Mouse (Mus musculus): ENCODE results near the gene Gm10277.

Gene Gm10277

GRCm38 (mm10) chr11:77787707-77788106 lies at the start of gene Gm10277:
TSS of gene Gm10277 (minus strand) at chr11:77787747.
- in situ Hi-C loops (cut with MseI, MboI), result no loop called here

DNA sequence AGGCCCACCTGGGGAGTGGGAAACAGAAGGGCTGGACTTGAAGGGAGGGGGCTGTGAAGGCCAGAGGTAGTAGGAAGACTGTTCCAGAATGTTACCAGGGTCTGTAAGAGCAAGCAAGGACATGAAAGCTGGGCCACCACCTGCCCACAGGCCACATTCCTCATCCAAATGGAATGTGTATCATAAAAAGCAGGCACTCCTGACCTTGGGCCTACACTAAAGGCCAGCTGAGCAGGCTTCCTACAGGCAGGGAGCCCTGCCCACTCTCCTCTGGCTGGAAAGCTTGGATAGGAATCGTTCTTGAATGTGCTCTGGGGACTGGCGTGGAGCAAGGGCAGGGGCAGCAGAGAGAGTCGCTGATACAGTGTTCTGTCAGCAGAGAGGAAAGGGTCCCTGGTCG lies 49.2 kb upstream of the Gm10277 start:
- in situ Hi-C loops (cut with MseI, MboI), result no loop called here

DNA sequence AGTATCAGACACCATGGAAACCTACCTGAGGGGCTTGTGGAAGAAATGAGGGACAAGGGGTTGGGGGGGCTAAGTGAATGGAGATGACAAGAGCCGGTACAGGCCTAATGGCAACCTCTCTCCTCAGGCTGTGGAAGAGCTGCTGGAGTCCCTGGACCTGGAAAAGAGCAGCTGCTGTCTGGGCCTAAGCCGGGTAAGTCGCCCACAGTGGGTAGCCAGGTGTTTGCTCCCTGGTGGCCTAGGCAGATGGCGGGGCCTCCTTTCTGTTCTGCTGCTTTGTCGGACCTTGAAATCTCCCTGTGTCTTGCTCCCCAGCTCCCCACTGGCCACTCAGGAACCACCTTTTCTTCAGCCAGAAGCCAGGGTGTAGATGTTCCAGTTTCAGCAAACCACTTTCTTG lies 48.7 kb upstream of the Gm10277 start:
- in situ Hi-C loops (cut with MseI, MboI), result no loop called here

DNA sequence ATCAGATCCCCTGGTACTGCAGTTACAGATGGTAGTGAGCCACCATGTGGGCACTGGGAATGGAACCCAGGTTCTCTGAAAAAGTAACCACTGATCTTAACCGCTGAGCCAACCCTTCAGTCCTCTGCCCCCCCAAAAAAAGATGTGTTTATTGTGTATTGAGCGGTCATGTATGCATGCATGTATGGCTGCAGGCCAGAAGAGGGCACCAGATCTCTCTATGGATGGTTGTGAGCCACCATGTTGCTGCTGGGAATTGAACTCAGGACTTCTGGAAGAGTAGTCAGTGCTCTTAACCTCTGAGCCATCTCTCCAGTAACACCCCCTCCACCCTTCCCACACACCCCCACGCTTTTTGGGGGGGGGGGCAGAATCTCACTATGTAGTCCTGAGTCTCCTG lies 47.6 kb upstream of the Gm10277 start:
- in situ Hi-C loops (cut with MseI, MboI), result no loop called here

DNA sequence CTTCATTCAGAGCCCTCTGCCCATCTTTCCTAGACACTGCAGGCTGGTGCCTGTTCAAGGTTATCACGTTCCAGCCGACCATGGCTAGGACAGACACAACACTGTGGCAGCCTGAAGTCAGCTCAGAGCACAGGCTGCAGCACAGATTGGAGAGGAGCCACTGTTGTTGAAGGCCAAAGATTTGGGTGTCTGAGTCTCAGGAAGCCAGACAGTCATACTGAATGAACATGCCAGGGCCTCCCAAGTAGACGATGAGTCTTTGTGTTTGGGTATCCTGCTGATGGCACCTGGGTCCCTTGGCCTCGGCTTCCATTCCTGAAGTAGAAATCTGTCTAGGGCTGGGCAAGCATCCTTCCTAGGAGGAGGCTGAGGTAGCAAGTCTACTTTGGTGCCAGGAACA lies 45.0 kb upstream of the Gm10277 start:
- in situ Hi-C loops (cut with MseI, MboI), result no loop called here

GRCm38 (mm10) chr11:77830875-77831274 lies 43.3 kb upstream of the Gm10277 start:
- in situ Hi-C loops (cut with MseI, MboI), result no loop called here

- in situ Hi-C loops (cut with MseI, MboI), result loop anchor here (5.0 kb wide), 1 partner anchor 138 kb away; no protein-coding TSS in a partner anchor
Measured at GRCm38 (mm10) chr11:77829043-77829841, 41.7 kb upstream of the Gm10277 start.

DNA sequence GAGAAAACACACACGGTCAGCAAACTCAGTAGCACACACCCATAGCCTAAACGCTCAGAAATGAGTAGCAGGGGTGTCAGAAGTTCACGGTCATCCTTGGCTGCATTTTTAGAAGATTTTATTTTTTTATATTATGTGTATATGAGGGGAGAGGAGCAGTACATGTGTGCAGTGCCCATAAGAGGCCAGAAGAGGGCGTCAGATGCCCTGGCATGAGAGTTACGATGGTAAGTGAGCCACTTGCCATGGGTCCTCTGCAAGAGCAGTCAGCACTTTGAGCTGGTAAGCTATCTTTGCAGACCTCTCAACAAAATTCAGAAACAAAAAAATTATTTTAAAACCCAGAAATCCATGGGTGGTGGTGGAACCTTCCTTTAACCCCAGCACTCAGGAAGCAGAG lies 40.6 kb upstream of the Gm10277 start:
- in situ Hi-C loops (cut with MseI, MboI), result loop anchor here (5.0 kb wide), 1 partner anchor 139 kb away; no protein-coding TSS in a partner anchor

DNA sequence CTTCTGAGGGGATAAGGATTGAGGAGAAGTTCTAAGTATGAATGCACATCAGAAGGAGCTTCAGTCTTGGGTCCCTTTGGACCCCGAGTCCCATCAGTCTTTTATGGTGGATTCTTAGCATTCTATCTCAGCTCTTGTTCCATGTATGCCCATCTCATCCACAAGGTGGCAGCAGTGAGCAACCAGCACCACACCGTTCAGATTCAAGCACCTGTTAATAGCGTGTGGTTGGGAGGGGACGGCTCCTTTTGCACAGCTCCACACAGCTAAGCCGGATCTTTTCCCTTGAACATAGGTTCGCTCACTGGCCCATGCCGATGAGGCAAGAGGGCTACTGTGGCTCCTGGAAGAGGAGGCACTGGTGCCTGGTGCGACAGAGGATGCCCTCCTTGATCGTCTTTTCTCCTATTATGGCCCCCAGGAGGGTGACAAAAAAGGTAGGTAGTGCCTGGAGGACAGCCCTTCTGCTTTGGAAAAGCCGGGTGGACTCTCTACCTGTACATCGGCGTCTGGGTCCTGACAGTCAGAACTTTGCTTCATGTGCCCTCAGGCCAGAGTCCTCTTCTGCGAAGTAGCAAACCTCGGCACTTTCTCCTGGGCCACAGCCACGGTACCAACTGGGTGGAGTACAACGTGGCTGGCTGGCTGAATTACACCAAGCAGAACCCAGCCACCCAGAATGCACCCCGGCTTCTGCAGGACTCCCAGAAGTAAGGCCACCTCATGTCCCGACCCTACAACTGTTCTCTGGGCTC lies 39.9 kb upstream of the Gm10277 start:
- in situ Hi-C loops (cut with MseI, MboI), result loop anchor here (5.0 kb wide), 1 partner anchor 140 kb away; no protein-coding TSS in a partner anchor

GRCm38 (mm10) chr11:77826311-77826710 lies 38.8 kb upstream of the Gm10277 start:
- in situ Hi-C loops (cut with MseI, MboI), result loop anchor here (5.0 kb wide), 1 partner anchor 141 kb away; no protein-coding TSS in a partner anchor

DNA sequence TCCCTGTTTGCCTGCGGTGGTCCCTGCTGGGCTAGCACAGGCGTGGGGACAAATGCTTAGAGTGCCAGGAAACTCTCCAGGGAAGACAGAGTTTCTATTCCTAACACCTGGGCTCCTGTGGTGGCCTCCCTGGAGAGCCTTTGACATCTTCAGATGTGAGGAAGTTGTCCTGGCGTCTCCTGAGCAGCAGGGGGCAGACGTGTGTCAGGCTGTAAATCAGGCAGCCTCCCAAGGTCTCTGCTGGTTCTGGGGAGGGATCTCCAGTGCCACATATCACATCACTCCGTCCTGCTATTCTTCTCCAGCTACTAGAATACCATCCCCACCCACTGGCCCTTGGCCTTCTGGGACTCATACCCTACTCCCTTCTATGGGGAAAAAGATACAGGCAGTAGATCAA lies 38.3 kb upstream of the Gm10277 start:
- in situ Hi-C loops (cut with MseI, MboI), result loop anchor here (5.0 kb wide), 1 partner anchor 141 kb away; no protein-coding TSS in a partner anchor

- in situ Hi-C loops (cut with MseI, MboI), result no loop called here
Measured at GRCm38 (mm10) chr11:77822781-77823180, 35.2 kb upstream of the Gm10277 start.

GRCm38 (mm10) chr11:77821648-77822047 lies 34.1 kb upstream of the Gm10277 start:
- in situ Hi-C loops (cut with MseI, MboI), result no loop called here

GRCm38 (mm10) chr11:77816003-77816402 lies 28.5 kb upstream of the Gm10277 start:
- in situ Hi-C loops (cut with MseI, MboI), result no loop called here

DNA sequence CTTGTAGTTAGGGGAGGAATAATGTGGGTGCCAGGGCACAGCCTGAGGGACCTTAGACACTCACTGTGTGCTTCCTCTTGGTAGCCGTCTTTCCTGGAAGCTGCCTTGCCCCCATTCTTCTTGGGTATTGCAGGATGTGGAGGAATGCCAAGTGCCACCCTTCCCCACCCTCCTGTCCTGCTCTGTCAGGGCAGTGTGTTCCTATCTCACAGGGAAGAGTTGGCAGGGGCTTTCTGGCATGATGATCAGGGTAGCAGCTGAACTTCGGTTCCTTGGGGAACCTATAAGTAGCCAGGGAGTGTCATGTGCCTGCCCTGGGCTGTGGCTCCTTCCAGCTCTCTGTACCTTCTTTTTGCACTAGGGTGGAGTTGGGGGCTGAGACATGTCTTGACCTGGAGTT lies 26.4 kb upstream of the Gm10277 start:
- in situ Hi-C loops (cut with MseI, MboI), result loop anchor here in 1 of 2 experiments (5.0 kb wide), 1 partner anchor 72 kb away; no protein-coding TSS in a partner anchor

DNA sequence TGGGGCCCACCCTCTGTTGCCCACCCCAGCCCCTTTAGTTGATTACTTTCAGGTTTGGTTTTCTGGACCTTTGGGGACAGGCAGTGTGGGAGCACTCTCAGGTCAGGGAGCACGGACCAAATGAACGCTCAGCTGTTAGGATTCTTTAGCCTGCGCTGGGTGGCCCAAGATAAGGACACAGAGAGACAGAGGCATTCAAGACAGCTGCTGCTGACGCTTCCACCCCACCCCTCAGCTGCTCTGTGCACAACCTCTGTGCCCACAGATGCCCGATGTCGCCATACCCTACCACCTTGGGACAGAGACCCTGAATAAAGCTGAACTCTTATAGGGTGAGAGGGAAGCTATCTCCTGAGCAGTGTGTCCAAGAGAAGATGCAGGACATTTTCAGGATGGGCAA lies 22.5 kb upstream of the Gm10277 start:
- in situ Hi-C loops (cut with MseI, MboI), result loop anchor here in 1 of 2 experiments (5.0 kb wide), 1 partner anchor 68 kb away; no protein-coding TSS in a partner anchor

DNA sequence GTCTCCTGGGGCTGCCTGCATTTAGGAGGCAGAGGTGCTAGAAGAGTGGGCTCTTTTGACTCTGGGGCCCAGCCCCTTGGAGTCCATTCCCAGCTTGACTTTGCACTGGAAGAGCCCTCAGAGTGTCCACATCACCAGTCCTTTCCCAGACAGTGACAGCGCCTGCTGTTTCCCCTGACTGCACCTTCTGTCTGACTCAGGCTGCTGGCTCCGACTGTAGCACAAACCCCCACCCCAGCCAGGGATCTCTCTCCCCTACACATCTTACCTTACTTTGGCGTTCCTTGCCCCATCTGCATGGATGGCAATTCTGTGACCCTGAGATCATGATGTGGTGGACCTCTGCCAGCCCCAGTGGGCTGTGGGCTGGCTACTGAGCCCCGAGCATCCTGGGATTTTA lies 21.7 kb upstream of the Gm10277 start:
- in situ Hi-C loops (cut with MseI, MboI), result no loop called here

DNA sequence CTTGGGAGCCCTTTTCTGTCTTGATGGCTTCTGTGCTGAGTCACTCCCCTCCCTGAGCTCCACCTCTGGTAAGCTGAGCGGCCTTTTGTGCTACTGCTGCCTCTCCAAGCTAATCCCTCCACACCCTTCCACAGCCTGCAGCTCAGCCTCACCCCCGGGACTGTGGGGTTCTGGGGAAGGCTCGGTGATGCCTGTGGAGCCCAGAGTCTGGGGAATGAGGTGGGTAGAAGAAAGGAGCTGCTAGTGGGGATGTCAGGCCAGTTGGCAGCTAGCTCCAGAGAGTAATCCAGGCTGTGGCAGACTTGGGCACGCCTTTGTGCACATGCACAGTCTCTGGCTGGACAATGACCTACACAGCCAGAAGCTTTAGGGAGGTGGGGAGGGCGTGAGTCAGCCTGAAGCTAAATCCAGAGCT lies 20.5 kb upstream of the Gm10277 start:
- in situ Hi-C loops (cut with MseI, MboI), result no loop called here

DNA sequence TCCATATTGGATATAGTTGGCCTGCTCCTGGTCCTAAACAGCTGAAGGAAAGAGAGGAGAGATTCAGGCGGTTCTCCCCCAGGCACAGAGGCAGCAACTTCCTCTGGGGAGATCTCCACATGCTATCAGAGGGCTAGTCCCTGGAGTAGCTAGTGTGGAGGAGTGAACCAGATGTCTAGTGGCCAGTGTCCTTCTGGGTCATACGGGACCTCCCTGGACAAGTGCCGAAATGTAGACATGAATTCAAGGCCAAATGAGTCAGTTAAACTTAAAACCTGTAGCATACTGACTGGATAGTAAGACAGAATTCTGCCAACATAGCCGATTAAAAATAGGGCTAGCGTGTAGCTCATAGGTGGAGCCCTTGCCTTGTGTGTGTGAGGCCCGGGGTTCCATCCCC lies 19.3 kb upstream of the Gm10277 start:
- in situ Hi-C loops (cut with MseI, MboI), result no loop called here

- in situ Hi-C loops (cut with MseI, MboI), result no loop called here
Measured at GRCm38 (mm10) chr11:77806218-77806617, 18.7 kb upstream of the Gm10277 start.

GRCm38 (mm10) chr11:77802341-77802865 lies 14.9 kb upstream of the Gm10277 start:
- in situ Hi-C loops (cut with MseI, MboI), result no loop called here
